Mouse (Mus musculus): ENCODE results near the gene Maml1. TPM values are rescaled to one million over a fixed set of nuclear protein-coding genes. Genes with fewer than 3 reads are reported as not detected.

Maml1 gene
- total RNA-seq, 2 experiments from 2014 or later: 18.0 to 23.1 TPM

Small RNA genes lying within 50 kb of the gene (microRNA-seq; reads per million reads assigned to microRNA genes)
- gene Mir6919 (ENCODE audit: borderline number of aligned reads in 2 of 2): 1.9 to 2.4 reads per million in 2 experiments

Other genes starting within 250 kb of the Maml1 start
- gene Tbc1d9b, start 160.9 kb downstream of the Maml1 start, total RNA-seq (2021): 100 to 1,000 TPM; 121 to 127 TPM
- gene Mrnip, start 117.9 kb downstream of the Maml1 start, total RNA-seq (2021): 1 to 10 TPM; 4.4 to 5.3 TPM
- gene Sqstm1, start 81.5 kb downstream of the Maml1 start, total RNA-seq (2021): 100 to 1,000 TPM; 715 to 956 TPM
- 100 to 1,000 TPM in 1 of 2 experiments, 10 to 100 TPM in 1; 89.3 to 110 TPM for gene Mgat4b, start 81.4 kb downstream of the Maml1 start, total RNA-seq (2021)
- 10 to 100 TPM; 15.2 to 46.9 TPM for gene Ltc4s, start 53.7 kb downstream of the Maml1 start, total RNA-seq (2021)
- 100 to 1,000 TPM; 431 to 540 TPM for gene Canx, start 33.4 kb upstream of the Maml1 start, total RNA-seq (2021)
- not detected for gene Cby3, start 62.2 kb upstream of the Maml1 start, total RNA-seq (2021)
- 100 to 1,000 TPM; 281 to 308 TPM for gene Hnrnph1, start 84.7 kb upstream of the Maml1 start, total RNA-seq (2021)
- 10 to 100 TPM; 34.5 to 39.4 TPM for gene Rufy1, start 138.8 kb upstream of the Maml1 start, total RNA-seq (2021)

Measured in adrenal gland, adult 18-20 months (tissue).